Mouse (Mus musculus) erythroblast, embryonic 14.5 days (primary cell): Measurements from ENCODE around the gene Aph1a.

ENCODE experiments used
- GATA1 ChIP-seq: IDR thresholded peaks from 2 replicates; pipeline ENCODE4 v1.6.1; 2012; ENCODE audit warnings: low read length, inconsistent platforms, mixed read lengths
- TAL1 ChIP-seq: IDR thresholded peaks from 3 replicates; pipeline ENCODE4 v1.6.1; 2012; ENCODE audit warnings: low read length, inconsistent platforms, mixed read lengths

DNA sequence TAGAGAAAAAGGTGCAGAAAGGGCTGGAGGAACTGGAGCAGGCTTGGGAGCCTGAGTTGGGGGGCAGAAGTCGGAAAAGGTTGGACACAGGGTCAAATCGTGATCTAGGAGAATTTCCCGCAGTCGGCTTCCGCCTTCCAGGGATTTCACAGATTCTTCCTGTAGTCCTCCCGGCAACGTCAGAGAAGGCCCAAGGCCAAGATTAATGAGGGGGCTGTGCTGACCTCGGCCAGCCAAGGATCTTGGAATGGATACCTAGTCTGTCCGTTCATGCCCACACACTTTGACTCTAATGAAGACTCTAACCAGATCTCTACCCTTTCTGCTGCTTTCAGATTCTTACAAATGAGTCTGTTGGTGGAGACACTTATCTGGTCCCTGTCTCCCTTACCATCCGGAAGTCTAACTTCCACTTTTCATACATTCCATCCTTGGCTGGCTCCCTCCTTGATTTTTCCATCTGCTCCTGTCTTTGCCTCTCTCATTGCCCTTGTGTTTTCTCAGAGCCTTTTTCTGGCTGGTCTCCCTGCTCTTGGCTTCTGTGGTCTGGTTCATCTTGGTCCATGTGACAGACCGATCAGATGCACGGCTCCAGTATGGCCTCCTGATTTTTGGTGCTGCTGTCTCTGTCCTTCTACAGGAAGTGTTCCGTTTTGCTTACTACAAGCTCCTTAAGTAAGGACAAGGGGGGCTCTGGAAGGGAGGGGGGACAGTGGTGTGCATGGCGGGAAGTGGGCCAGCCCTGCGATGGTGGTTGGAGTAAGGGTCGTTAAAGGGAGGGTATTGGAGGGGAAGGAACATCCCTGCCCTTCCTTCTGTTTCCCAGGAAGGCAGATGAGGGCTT lies 770 bp downstream of the Aph1a start:
- no peak for TF ChIP-seq TAL1
- no peak for TF ChIP-seq GATA1
